Mouse (Mus musculus) ES-E14 (cell line): ENCODE results near the gene R3hdm2. TPM values are rescaled to one million over a fixed set of nuclear protein-coding genes. Genes with fewer than 3 reads are reported as not detected.
A peak's percentile ranks its signal among the peaks of the same experiment; 100 is the strongest.

Source experiments
- DNase-seq: peaks from one replicate; pipeline ENCODE4 v3.0.0-alpha.2; 2013; ENCODE audit warnings: low read depth, low spot score
- H3K27ac ChIP-seq: 2 replicates; pipeline ENCODE4 v1.5.1; 2012; ENCODE audit warnings: low read depth, mild to moderate bottlenecking, low read length, moderate library complexity, mixed read lengths; ENCODE audit not compliant: poor library complexity, insufficient read depth, severe bottlenecking
- H3K36me3 ChIP-seq: 2 replicates; pipeline ENCODE4 v1.6.1; 2012; ENCODE audit warnings: mild to moderate bottlenecking, low read length, moderate library complexity, mixed read lengths; ENCODE audit not compliant: control insufficient read depth, poor library complexity, insufficient read depth, severe bottlenecking
- H3K4me1 ChIP-seq, 2 experiments: fragments of 150-350 bp in 1 of 2; sonication (generic) in 1 of 2; 2 replicates each; pipeline ENCODE4 v1.6.1; 2012; ENCODE audit warnings: low read length in 2 of 2, mild to moderate bottlenecking in 1 of 2, mixed read lengths in 1 of 2; ENCODE audit not compliant: control insufficient read depth in 2 of 2, insufficient read depth in 2 of 2, poor library complexity in 1 of 2
- H3K4me3 ChIP-seq, 2 experiments: fragments of 150-350 bp in 1 of 2; sonication (generic) in 1 of 2; 2 replicates each; pipeline ENCODE4 v1.5.1; 2012; ENCODE audit warnings: low read length in 2 of 2, low read depth in 1 of 2, mild to moderate bottlenecking in 1 of 2, mixed read lengths in 1 of 2; ENCODE audit not compliant: insufficient read depth in 1 of 2, poor library complexity in 1 of 2, severe bottlenecking in 1 of 2
- H3K9ac ChIP-seq: 2 replicates; pipeline ENCODE4 v1.6.1; 2012; ENCODE audit warnings: low read depth, mild to moderate bottlenecking, low read length, mixed read lengths; ENCODE audit not compliant: poor library complexity, insufficient read depth, severe bottlenecking
- H3K9me3 ChIP-seq: fragments of 150-350 bp; sonication (generic); 2 replicates; pipeline ENCODE4 v1.6.1; 2012; ENCODE audit warnings: low read depth, mild to moderate bottlenecking, low read length; ENCODE audit not compliant: control insufficient read depth, insufficient read depth
- CHD2 ChIP-seq: IDR thresholded peaks from 2 replicates; pipeline ENCODE4 v1.6.1; 2014; ENCODE audit warnings: mild to moderate bottlenecking, low read depth, low read length, inconsistent platforms
- HCFC1 ChIP-seq: IDR thresholded peaks from 2 replicates; pipeline ENCODE4 v1.6.1; 2012; ENCODE audit warnings: low read length, inconsistent platforms, borderline replicate concordance; ENCODE audit not compliant: insufficient read depth
- MAFK ChIP-seq: IDR thresholded peaks from 2 replicates; pipeline ENCODE4 v1.6.1; 2014; ENCODE audit warnings: mild to moderate bottlenecking, low read depth, low read length, inconsistent platforms; ENCODE audit not compliant: insufficient read depth
- ZC3H11A ChIP-seq: IDR thresholded peaks from 2 replicates; pipeline ENCODE4 v1.6.1; 2012; ENCODE audit warnings: low read depth, mild to moderate bottlenecking, inconsistent platforms, low read length, borderline replicate concordance
- ZNF384 ChIP-seq: IDR thresholded peaks from 2 replicates; pipeline ENCODE4 v1.6.1; 2012; ENCODE audit warnings: low read depth, low read length, inconsistent platforms
- in situ Hi-C, 2 experiments: fragments of 600-800 bp; cut with MboI; formaldehyde crosslinking; loops; one replicate each; pipeline ENCODE4 v1.15.1; 2025; ENCODE audit warnings: low sequenced_read_pairs in 2 of 2, inconsistent platforms in 1 of 2; ENCODE audit not compliant: unreplicated experiment in 2 of 2
- total RNA-seq: library from RNA; depleted of rRNA; stranded (reverse); fragments of 300-350 nt; gene quantifications from 2 replicates; pipeline ENCODE4 v1.2.3, GENCODE M21; 2012

The R3hdm2 gene
- total RNA-seq, 1 experiment: 25.5 TPM

DNA sequence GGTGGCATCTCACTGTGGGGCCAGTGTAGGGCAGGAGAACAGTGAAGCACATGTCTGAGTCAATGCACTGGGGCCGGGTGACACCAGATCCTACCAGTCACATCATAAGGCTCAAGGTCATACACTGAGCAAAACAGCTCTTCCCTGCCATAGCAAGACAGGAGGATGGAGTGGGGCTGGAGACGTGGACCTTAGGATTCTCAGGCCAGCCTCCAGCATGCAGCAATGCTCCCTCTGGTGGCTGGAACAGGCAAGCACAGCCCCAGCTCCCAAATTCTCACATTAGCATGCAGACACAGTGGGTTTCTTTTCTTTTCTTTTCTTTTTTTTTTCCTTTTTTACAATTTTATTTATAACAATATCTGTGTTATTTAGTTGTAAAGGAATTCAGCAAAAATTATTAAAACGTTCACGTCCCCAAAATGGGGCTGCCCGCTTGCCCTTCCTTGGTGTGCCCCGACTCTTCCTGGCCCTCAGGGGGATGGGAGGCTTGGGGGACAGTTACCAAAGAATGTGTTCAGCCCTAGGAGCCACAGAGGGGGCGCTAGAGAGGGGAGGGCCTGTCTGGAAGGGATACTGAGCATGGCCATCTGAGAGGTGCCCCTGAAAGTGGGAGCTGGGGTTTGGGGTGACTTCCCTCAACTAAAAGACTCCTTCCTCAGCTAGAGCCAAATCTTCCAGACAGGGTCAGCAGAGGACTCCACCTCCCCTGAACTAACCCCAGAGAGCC is 157.9 kb downstream of the R3hdm2 start:
- Histone ChIP-seq H3K4me3 (no peak overlapping the region), H3K36me3 (no peaks in the 10 kb centered on the region; the same call in 1 of the 2 replicates), H3K9me3 (no peaks in the 10 kb centered on the region), H3K27ac (no peak overlapping the region), H3K9ac (no peak overlapping the region), H3K4me1 (peaks cover 1 to 34% of the 10 kb centered on the region in 2 experiments; a peak in 2 of 4 replicates)
- in situ Hi-C loops: no loop called here
- TF ChIP-seq ZNF384: peak; percentile 59
- TF ChIP-seq MAFK: no peak
- TF ChIP-seq ZC3H11A: 0 out of 2 replicates have a peak, but pooled peaks have one; percentile 47
- no peak for DNase-seq

DNA sequence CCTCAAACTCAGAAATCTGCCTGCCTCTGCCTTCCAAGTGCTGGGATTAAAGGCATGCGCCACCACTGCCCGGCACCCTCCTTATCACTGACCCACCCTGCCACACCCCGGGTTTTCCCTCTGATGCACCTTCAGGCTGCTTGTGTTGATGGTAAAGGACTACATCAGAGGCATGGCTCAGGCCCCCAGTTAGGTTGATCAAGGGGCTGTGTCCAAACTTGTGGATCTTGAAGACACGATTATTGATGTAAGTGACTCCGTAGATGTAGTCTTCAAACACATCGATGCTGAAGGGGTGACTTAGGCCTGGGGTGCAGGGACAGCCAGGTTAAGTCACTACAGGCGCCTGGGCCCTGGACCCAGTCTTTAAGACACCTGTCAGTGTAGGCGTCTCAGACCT is 161.4 kb downstream of the R3hdm2 start:
- H3K27ac ChIP-seq: no peak overlapping the region
- TF ChIP-seq MAFK (no peak), CHD2 (no peak), ZC3H11A (no peak), ZNF384 (no peak), HCFC1 (no peak)
- H3K4me3 ChIP-seq: no peak overlapping the region
- in situ Hi-C loops: no loop called here
- no peaks in the 10 kb centered on the region for H3K9me3 ChIP-seq
- peaks cover 0 to 21% of the 10 kb centered on the region in 2 experiments; a peak in 2 of 4 replicates for H3K4me1 ChIP-seq
- H3K9ac ChIP-seq: no peak overlapping the region
- no peaks in the 10 kb centered on the region; the same call in 1 of the 2 replicates for H3K36me3 ChIP-seq
- DNase-seq: no peak

DNA sequence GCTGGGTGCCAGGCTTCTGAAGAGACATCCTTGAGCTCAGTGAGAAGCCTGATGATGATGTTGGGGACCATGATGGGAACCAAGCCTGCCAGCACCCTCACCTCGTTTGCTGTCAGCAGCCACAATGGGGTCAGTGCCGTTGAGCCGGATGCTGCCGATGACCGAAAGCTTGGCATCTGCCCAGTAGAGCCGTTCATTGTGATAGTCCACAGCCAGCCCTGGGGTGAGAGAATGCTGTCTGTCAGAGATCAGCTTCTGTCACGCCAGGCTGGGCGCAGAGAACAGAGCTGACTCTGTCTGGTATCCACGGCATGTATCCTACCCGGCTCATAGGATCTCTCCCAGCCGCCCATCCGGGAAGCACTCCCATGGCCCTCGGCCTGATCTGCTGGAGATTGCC is 162.0 kb downstream of the R3hdm2 start:
- TF ChIP-seq HCFC1 (no peak), ZNF384 (no peak), MAFK (no peak), ZC3H11A (no peak)
- Histone ChIP-seq H3K4me3 (no peak overlapping the region), H3K9ac (no peak overlapping the region), H3K4me1 (peaks cover 0 to 21% of the 10 kb centered on the region in 2 experiments; a peak in 2 of 4 replicates), H3K9me3 (no peaks in the 10 kb centered on the region), H3K27ac (no peak overlapping the region), H3K36me3 (no peaks in the 10 kb centered on the region; the same call in 1 of the 2 replicates)
- DNase-seq: no peak
- in situ Hi-C loops: no loop called here

DNA sequence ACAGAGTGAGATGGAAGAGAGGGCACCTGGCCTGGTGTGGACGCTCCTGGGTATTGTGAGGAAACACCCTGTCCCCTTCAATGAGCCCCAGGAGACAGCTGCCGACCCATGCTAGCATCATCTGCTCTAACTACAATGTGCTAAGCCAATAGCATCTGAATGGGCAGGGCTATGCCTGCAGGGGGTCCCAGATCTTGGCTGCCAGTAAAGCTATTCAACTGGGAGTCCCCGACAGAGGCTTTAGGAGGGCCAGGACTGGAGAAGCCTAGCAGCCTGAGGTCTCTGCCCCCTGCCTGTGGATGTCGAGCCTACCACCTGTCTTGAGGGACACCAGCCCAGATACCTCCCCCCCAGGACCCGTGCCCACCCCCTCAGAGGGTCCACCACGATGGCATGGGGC is 162.6 kb downstream of the R3hdm2 start:
- H3K36me3 ChIP-seq: no peaks in the 10 kb centered on the region; the same call in 1 of the 2 replicates
- no peak overlapping the region for H3K4me3 ChIP-seq
- no peak overlapping the region for H3K9ac ChIP-seq
- no peaks in the 10 kb centered on the region for H3K9me3 ChIP-seq
- TF ChIP-seq MAFK: no peak
- in situ Hi-C loops: no loop called here
- H3K27ac ChIP-seq: no peak overlapping the region
- peaks cover 0 to 19% of the 10 kb centered on the region in 2 experiments; a peak in 2 of 4 replicates for H3K4me1 ChIP-seq
- DNase-seq: no peak

DNA sequence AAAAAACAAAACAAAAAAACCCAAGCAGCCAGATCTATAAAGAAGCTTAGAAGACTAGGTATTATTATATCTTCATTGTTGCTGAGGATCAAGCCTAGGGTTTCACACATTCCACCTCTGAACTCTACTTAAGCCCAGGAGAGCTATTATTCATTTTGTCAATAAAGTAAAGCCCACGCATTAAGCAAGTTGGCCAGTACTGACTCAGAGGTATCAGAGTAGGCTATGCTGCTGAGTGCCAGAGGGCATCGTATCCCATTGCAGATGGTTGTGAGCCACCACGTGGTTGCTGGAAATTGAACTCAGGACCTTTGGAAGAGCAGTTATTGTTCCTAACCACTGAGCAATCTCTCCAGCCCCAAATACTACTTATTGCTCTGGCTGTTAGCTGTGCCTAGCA is 163.8 kb downstream of the R3hdm2 start:
- H3K36me3 ChIP-seq: no peaks in the 10 kb centered on the region; the same call in 1 of the 2 replicates
- no peak for DNase-seq
- in situ Hi-C loops: no loop called here

More for the DNA sequence above, 163.8 kb downstream of the R3hdm2 start:
- Histone ChIP-seq H3K4me1 (peaks cover 0 to 11% of the 10 kb centered on the region in 2 experiments; a peak in 2 of 4 replicates), H3K9me3 (no peaks in the 10 kb centered on the region), H3K27ac (no peak overlapping the region), H3K4me3 (no peak overlapping the region), H3K9ac (no peak overlapping the region)
- no peak for TF ChIP-seq CHD2
- no peak for TF ChIP-seq HCFC1
- TF ChIP-seq ZNF384: no peak
- TF ChIP-seq MAFK: no peak
- no peak for TF ChIP-seq ZC3H11A
